Mouse (Mus musculus) hindbrain, embryonic 16.5 days (tissue): ENCODE data around the gene Plac9a. TPM values are rescaled to one million over a fixed set of nuclear protein-coding genes. Genes with fewer than 3 reads are reported as not detected.
"Not testable (repeated sequence)": the region's sequence is repeated elsewhere in the genome, so short reads cannot be mapped to it uniquely, and the experiment has no call there.

ENCODE experiments used
- ATAC-seq: fragments of 200-750 bp; cut with Nextera tagmentation; 2 replicates; pipeline ENCODE4 v1.8.0; 2017; ENCODE audit warnings: moderate TSS enrichment, moderate library complexity
- H3K27ac ChIP-seq: fragments of 300-500 bp; sonication (generic); 2 replicates; pipeline ENCODE4 v1.5.1; 2014; ENCODE audit warnings: low read depth, mild to moderate bottlenecking, control low read depth, low read length, moderate library complexity
- H3K27me3 ChIP-seq: fragments of 300-500 bp; sonication (generic); replicated peaks from 2 replicates; pipeline ENCODE4 v1.6.1; 2014; ENCODE audit warnings: low read length; ENCODE audit not compliant: control insufficient read depth, insufficient read depth
- H3K36me3 ChIP-seq: fragments of 300-500 bp; sonication (generic); 2 replicates; pipeline ENCODE4 v1.6.1; 2014; ENCODE audit warnings: mild to moderate bottlenecking, low read length, moderate library complexity, mixed read lengths; ENCODE audit not compliant: control insufficient read depth, insufficient read depth
- H3K4me1 ChIP-seq: fragments of 300-500 bp; sonication (generic); 2 replicates; pipeline ENCODE4 v1.6.1; 2014; ENCODE audit warnings: low read depth, low read length; ENCODE audit not compliant: control insufficient read depth, insufficient read depth
- H3K4me2 ChIP-seq: fragments of 300-500 bp; sonication (generic); 2 replicates; pipeline ENCODE4 v1.6.1; 2014; ENCODE audit warnings: mild to moderate bottlenecking, low read length, control low read depth, moderate library complexity
- H3K4me3 ChIP-seq: fragments of 300-500 bp; sonication (generic); 2 replicates; pipeline ENCODE4 v1.5.1; 2014; ENCODE audit warnings: mild to moderate bottlenecking, low read length, control low read depth, moderate library complexity
- H3K9ac ChIP-seq: fragments of 300-500 bp; sonication (generic); 2 replicates; pipeline ENCODE4 v1.6.1; 2014; ENCODE audit warnings: low read depth, mild to moderate bottlenecking, control low read depth, low read length, moderate library complexity
- H3K9me3 ChIP-seq: fragments of 300-500 bp; sonication (generic); 2 replicates; pipeline ENCODE4 v1.6.1; 2014; ENCODE audit warnings: mild to moderate bottlenecking, low read length, moderate library complexity; ENCODE audit not compliant: control insufficient read depth
- WGBS: fragments of 180-500 bp; shearing (Covaris S2); extraction: QIAGEN DNeasy Blood & Tissue Kit; methylation state at CpG from one replicate; pipeline ENCODE4 v1.1.7; 2014; 5-methylcytosine and 5-hydroxymethylcytosine counted together
- polyA plus RNA-seq: library from polyadenylated mRNA; unstranded; fragments of >200 nt; fragmentation: Nextera tagmentation; extraction: Ambion mirVana; gene quantifications from 2 replicates; pipeline ENCODE4 v1.2.1, GENCODE M21; 2015

The Plac9a gene
- polyA plus RNA-seq, 1 experiment from 2014 or later: not detected

DNA sequence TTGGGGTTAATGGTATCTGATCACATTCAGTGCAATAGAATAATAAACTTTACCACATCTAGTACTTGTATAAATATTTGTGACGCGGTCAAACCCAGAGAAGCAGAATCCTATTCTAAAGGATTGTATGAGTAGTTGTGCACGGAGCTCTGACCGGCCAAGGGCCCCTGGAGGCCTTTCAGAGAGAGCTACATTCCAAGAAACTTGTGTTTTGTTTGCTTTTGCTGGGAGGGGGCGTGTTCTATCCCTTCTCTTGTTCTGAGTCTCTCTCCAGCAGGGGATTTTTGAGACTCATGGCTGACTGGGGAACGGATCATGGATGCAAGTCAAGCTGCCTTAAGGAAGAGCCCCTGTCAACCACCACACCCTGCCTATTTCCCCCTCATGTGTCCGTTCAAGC lies 7.2 kb downstream of the Plac9a start:
- H3K4me1 ChIP-seq, H3K9ac ChIP-seq, H3K36me3 ChIP-seq, H3K9me3 ChIP-seq, ATAC-seq, H3K27ac ChIP-seq, H3K4me2 ChIP-seq, H3K27me3 ChIP-seq, H3K4me3 ChIP-seq: not testable (repeated sequence)
- WGBS: no CpG with 5 or more reads among the region's 7 CpGs

DNA sequence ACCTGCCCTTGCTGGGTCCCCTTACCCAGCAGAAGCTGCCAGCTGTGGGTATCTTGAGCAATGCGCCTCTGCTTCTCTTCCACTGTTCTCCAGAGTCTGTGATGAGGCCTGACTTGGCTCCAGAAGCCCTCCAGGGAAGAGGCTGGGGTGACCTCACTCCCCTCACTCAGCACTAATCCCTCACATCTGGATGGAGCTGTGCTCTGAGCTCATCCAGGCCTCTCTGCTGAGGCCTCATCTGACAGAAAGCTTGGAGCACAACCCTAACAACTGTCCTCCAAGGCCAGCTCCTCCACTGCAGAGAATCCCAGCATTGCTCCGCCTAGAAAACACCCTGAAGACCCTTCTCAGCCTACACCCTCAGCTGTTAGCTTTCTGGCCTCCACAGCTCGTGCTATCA lies 8.3 kb downstream of the Plac9a start:
- H3K4me3 ChIP-seq, H3K27ac ChIP-seq, H3K9ac ChIP-seq, H3K9me3 ChIP-seq, H3K4me2 ChIP-seq, H3K4me1 ChIP-seq, H3K36me3 ChIP-seq, ATAC-seq, H3K27me3 ChIP-seq: not testable (repeated sequence)
- no CpG with 5 or more reads among the region's 3 CpGs for WGBS

DNA sequence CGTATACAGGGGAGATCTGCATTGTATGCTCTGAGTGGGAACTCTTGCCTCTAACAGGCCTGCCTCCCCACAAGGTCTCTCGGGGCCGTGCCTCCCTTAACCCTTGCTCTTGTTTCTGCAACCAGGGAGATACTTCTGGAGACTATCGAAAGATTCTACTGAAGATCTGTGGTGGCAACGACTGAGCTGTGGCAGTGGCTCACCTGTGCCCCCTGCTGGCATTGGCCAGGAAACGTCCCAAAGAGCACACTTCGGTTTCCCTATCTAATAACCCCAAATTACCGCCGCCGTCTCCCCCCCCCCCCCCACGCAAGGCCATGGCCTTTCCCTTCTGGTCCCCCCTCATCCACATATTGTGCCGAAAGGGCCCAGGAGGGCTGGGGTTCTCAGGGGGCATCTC lies 17.0 kb downstream of the Plac9a start:
- not testable (repeated sequence) for ATAC-seq, H3K27ac ChIP-seq, H3K4me3 ChIP-seq, H3K4me2 ChIP-seq, H3K36me3 ChIP-seq, H3K27me3 ChIP-seq, H3K9ac ChIP-seq, H3K9me3 ChIP-seq, H3K4me1 ChIP-seq
- WGBS: no CpG with 5 or more reads among the region's 12 CpGs

DNA sequence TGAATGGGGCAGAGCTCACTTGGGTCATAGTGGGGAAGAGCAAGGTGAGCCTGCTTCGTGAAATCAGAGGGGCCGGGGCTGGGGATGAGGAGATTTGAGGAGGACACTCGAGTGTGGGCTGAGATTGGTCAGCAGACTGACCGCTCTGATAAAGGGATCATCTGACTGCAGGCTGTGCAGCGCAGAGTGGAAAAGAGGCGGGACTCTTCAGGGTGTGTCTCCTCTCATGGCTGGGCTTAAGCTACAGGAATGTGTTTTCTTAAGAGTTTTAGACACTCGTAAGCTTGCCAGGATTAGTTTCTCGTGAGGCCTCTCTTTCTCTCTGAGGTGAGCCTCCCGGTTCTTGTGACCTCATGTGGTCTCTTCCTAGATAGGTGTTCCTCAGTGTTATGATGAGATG lies 21.1 kb downstream of the Plac9a start:
- not testable (repeated sequence) for H3K4me1 ChIP-seq, ATAC-seq, H3K36me3 ChIP-seq, H3K4me2 ChIP-seq, H3K9me3 ChIP-seq, H3K27ac ChIP-seq, H3K9ac ChIP-seq, H3K4me3 ChIP-seq, H3K27me3 ChIP-seq
- WGBS: no CpG with 5 or more reads among the region's 9 CpGs

DNA sequence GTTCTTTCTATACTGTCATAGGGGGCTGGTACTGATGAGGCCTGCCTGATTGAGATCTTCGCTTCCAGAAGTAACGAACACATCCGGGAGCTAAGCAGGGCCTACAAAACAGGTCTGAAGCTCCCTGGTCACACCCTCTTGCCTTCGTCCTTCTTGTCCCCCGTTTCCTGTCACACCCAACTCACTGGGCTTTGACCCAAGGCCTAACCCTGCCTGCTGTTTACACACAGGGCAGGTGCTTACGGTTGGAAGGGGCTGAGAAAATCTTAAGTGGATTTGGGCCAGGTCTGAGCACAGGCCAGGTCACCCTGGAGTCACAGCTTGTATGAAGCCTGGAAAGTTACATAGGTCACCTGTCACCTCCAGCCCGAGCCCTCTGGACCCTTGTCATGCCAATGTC lies 26.3 kb downstream of the Plac9a start:
- H3K36me3 ChIP-seq, ATAC-seq, H3K27ac ChIP-seq, H3K4me2 ChIP-seq, H3K9me3 ChIP-seq, H3K27me3 ChIP-seq, H3K4me1 ChIP-seq, H3K4me3 ChIP-seq, H3K9ac ChIP-seq: not testable (repeated sequence)
- no CpG with 5 or more reads among the region's 7 CpGs for WGBS

DNA sequence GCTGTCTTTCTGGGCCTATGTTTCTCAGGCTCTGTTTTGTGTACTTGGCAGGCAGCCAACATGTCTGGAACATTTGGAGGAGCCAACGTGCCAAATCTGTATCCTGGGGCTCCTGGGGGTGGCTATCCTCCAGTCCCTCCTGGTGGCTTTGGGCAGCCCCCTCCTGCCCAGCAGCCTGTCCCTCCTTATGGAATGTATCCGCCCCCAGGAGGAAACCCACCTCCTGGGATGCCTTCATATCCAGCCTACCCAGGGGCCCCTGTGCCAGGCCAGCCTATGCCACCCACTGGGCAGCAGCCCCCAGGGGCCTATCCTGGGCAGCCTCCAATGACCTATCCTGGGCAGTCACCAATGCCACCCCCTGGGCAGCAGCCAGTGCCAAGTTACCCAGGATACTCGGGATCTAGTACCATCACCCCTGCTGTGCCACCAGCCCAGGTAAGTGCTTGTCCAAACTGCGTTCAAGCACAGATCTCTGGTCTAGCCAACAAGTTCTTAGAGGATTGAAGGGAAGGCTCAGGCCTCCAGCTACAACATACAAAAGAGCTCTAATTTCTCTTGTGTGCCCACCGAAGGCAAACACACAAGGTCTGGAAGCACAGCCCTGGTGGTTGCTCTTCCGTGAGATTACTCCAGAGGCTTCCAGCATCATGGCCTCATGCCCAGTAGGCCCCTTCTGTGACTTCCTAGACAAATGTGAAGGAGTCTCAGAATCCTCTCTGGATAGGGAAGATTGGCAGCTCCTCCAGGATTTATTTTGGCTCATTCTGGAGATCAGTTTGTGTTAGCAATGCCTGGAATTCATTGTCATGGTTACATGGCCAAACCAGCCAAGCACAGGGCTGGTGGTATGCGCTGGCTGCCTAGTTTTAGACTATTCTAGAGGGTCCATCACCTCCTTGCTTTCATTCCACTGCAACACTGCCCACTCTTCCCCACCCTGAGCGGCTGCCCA lies 30.2 kb downstream of the Plac9a start:
- Histone ChIP-seq H3K4me3 (no peak overlapping the region), H3K4me1 (peaks cover 4% of the 10 kb centered on the region; the same call in 1 of the 2 replicates), H3K27me3 (no peaks in the 10 kb centered on the region), H3K36me3 (no peaks in the 10 kb centered on the region), H3K27ac (peak overlapping the region; percentile 16), H3K4me2 (no peak overlapping the region), H3K9me3 (no peaks in the 10 kb centered on the region), H3K9ac (no peak overlapping the region)
- 62% methylated on average over 8 of the region's 8 CpGs for WGBS
- peak; percentile 56; the same call in 1 of the 2 replicates for ATAC-seq

DNA sequence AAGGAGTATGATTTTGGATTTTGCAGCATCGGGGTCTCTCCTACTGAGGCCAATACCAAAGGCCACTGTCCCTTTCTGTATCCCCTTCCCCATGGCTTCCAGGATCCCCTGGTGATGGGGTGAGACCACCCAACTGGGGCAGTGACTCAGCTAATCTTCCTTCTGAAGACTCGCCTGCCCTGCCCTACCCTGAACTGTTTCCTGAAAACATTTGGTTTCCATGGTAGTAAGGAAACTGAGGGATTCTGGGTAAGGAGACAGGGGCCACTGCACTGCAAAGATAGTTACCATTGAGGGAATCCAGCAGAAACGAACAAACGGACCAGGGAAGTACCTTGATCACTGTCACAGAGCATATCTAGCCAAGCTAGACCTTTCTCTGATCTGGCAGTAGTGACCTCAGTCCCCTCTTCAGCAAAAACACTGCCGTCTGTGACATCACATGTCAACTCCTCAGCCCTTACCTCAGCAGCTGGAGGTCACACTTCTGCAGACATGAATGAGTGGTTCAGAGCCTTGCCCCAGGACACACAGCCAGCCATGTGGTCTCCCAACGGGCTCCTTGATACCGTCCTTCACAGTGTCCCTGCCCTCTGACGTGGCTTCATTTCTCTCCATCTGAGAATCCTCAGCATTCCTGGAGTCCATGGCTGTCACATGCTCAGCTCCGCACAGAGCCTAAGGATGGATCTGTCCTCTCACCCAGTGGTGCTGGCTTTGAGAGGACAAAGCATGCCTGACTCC lies 33.6 kb downstream of the Plac9a start:
- no peak for ATAC-seq
- Histone ChIP-seq H3K36me3 (no peaks in the 10 kb centered on the region), H3K27me3 (no peaks in the 10 kb centered on the region), H3K4me2 (no peak overlapping the region), H3K4me1 (peaks cover 4% of the 10 kb centered on the region; the same call in 1 of the 2 replicates), H3K27ac (no peak overlapping the region), H3K9ac (no peak overlapping the region), H3K4me3 (no peak overlapping the region), H3K9me3 (no peaks in the 10 kb centered on the region)
- WGBS: 59% methylated on average over 9 of the region's 9 CpGs

DNA sequence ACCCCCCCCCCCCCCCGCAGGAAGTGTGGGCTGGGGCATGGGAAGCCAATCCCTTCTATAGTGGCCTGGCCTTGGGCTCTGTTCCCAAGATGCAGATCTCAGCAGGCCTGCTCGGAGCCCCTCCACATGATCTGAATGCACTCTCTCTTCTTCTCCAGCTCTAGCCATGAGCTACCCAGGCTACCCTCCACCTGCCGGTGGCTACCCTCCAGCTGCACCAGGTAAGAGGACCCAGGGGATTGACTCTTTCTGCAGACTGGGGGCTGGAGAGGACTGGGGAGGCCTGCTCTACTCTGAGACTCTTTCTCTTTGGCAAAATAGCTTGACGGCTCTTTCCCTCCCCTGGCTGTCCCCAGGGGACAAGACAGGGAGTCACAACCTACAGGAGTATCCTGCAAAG lies 34.2 kb downstream of the Plac9a start:
- no peak for ATAC-seq
- H3K27ac ChIP-seq: no peak overlapping the region
- H3K4me2 ChIP-seq: no peak overlapping the region
- 84% methylated on average over 3 of the region's 4 CpGs for WGBS
- H3K36me3 ChIP-seq: no peaks in the 10 kb centered on the region
- no peak overlapping the region for H3K4me3 ChIP-seq
- H3K27me3 ChIP-seq: no peaks in the 10 kb centered on the region
- H3K4me1 ChIP-seq: peaks cover 4% of the 10 kb centered on the region; the same call in 1 of the 2 replicates
- no peak overlapping the region for H3K9ac ChIP-seq
- no peaks in the 10 kb centered on the region for H3K9me3 ChIP-seq

DNA sequence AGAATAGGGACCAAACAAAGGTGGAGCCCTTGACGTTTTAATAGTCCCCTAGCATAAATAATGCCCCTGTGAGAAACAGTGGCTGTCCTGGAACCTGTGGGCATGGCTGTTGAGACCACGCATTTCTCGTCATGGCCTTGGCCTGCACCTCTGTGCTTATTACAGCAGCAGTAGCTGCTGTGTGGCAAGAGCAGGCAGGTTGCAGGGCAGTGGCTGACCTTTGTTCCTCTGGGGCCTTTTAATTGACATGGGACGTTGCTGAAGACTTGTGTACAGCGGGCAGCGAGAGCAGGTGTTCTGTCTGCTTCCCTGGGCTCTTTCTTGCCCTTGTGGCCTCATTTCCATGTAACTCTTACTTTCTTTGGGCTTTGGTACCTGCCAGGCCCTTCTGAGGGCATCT lies 35.1 kb downstream of the Plac9a start:
- no peak overlapping the region for H3K4me3 ChIP-seq
- H3K9me3 ChIP-seq: no peaks in the 10 kb centered on the region
- H3K4me2 ChIP-seq: no peak overlapping the region
- WGBS: 72% methylated on average over 6 of the region's 6 CpGs
- no peaks in the 10 kb centered on the region for H3K27me3 ChIP-seq
- ATAC-seq: no peak
- no peaks in the 10 kb centered on the region for H3K36me3 ChIP-seq
- no peak overlapping the region for H3K27ac ChIP-seq
- H3K9ac ChIP-seq: no peak overlapping the region
- peaks cover 2% of the 10 kb centered on the region; the same call in 1 of the 2 replicates for H3K4me1 ChIP-seq
